Mouse (Mus musculus) left cerebral cortex, postnatal 25 days (tissue): Measurements from ENCODE around the gene Hyou1. TPM values are rescaled to one million over a fixed set of nuclear protein-coding genes. Genes with fewer than 3 reads are reported as not detected.
"Not testable (repeated sequence)": the region's sequence is repeated elsewhere in the genome, so short reads cannot be mapped to it uniquely, and the experiment has no call there.

Experiments used
- DNase-seq, 2 experiments: peaks; one replicate each; pipeline ENCODE4 v3.0.0; 2022; ENCODE audit warnings: low spot score in 2 of 2, mixed read lengths in 1 of 2
- intact Hi-C: fragments of 180-260 bp; cut with DNase I; formaldehyde crosslinking; loops from one replicate; pipeline ENCODE4 v1.15.1; 2025
- total RNA-seq, 2 experiments: library from RNA; stranded (reverse); gene quantifications; 2 replicates each; pipeline ENCODE4 v1.2.3; 2021

Hyou1 gene
- total RNA-seq, 2 experiments from 2014 or later = 142 to 144 TPM

- no peak for DNase-seq
- intact Hi-C loops = no loop called here
Measured at GRCm38 (mm10) chr9:44398551-44398950, 19.3 kb downstream of the Hyou1 start.

GRCm38 (mm10) chr9:44399114-44399794 lies 20.0 kb downstream of the Hyou1 start:
- intact Hi-C loops = no loop called here
- DNase-seq = no peak

GRCm38 (mm10) chr9:44399795-44400114 lies 20.5 kb downstream of the Hyou1 start:
- no peak for DNase-seq
- intact Hi-C loops = no loop called here

GRCm38 (mm10) chr9:44401081-44401480 lies 21.8 kb downstream of the Hyou1 start:
- no peak for DNase-seq
- intact Hi-C loops = no loop called here

- intact Hi-C loops = no loop called here
- no peak for DNase-seq
Measured at GRCm38 (mm10) chr9:44405011-44405410, 25.7 kb downstream of the Hyou1 start.

- intact Hi-C loops = no loop called here
- peak; percentile 91 to 95 for DNase-seq
Measured at GRCm38 (mm10) chr9:44406906-44407751, 27.8 kb downstream of the Hyou1 start, which contains the start of the genes Rps25 and Trappc4. Gene Rps25 (plus strand): TSS chr9:44407139. Gene Trappc4 (minus strand): TSS chr9:44407600.

- intact Hi-C loops = no loop called here
- no peak for DNase-seq
Measured at GRCm38 (mm10) chr9:44407752-44408097, 28.4 kb downstream of the Hyou1 start.

GRCm38 (mm10) chr9:44408693-44409092 lies 29.4 kb downstream of the Hyou1 start:
- DNase-seq, intact Hi-C loops: not testable (repeated sequence)

GRCm38 (mm10) chr9:44410647-44411336 lies 31.5 kb downstream of the Hyou1 start:
- intact Hi-C loops = no loop called here
- no peak for DNase-seq

- no peak for DNase-seq
- intact Hi-C loops = no loop called here
Measured at GRCm38 (mm10) chr9:44411601-44412130, 32.4 kb downstream of the Hyou1 start.

GRCm38 (mm10) chr9:44412306-44412705 lies 33.0 kb downstream of the Hyou1 start:
- intact Hi-C loops = no loop called here

GRCm38 (mm10) chr9:44412781-44413180 lies 33.5 kb downstream of the Hyou1 start:
- intact Hi-C loops = no loop called here

More at GRCm38 (mm10) chr9:44412306-44412705, 33.0 kb downstream of the Hyou1 start:
- DNase-seq = no peak

GRCm38 (mm10) chr9:44417156-44417891 lies 38.0 kb downstream of the Hyou1 start:
- DNase-seq = no peak

More at GRCm38 (mm10) chr9:44412781-44413180, 33.5 kb downstream of the Hyou1 start:
- DNase-seq = no peak

GRCm38 (mm10) chr9:44417892-44418363 lies 38.6 kb downstream of the Hyou1 start:
- intact Hi-C loops = no loop called here
- peak; percentile 95 to 97 for DNase-seq

More at GRCm38 (mm10) chr9:44417156-44417891, 38.0 kb downstream of the Hyou1 start:
- intact Hi-C loops = no loop called here

GRCm38 (mm10) chr9:44418519-44419385 lies 39.5 kb downstream of the Hyou1 start, which contains the start of gene Ccdc84:
Gene Ccdc84 (minus strand): TSS chr9:44418569.
- DNase-seq = no peak
- intact Hi-C loops = no loop called here

- intact Hi-C loops, DNase-seq: not testable (repeated sequence)
Measured at GRCm38 (mm10) chr9:44419730-44420129, 40.4 kb downstream of the Hyou1 start.

GRCm38 (mm10) chr9:44420280-44420898 lies 41.1 kb downstream of the Hyou1 start:
- DNase-seq = no peak
- intact Hi-C loops = no loop called here

GRCm38 (mm10) chr9:44423576-44423975 lies 44.3 kb downstream of the Hyou1 start:
- no peak for DNase-seq
- intact Hi-C loops = no loop called here
